Mouse (Mus musculus) hindbrain, postnatal 0 days (tissue): ENCODE results near the gene Synrg. TPM values are rescaled to one million over a fixed set of nuclear protein-coding genes. Genes with fewer than 3 reads are reported as not detected.
A peak's percentile ranks its signal among the peaks of the same experiment; 100 is the strongest.

ENCODE experiments used
- ATAC-seq: fragments of 200-750 bp; cut with Nextera tagmentation; 2 replicates; pipeline ENCODE4 v1.8.0; 2017; ENCODE audit warnings: mild to moderate bottlenecking, moderate TSS enrichment, moderate library complexity
- DNase-seq: peaks from one replicate; pipeline ENCODE4 v3.0.0-alpha.2; 2015; ENCODE audit warnings: low spot score
- H3K27ac ChIP-seq: fragments of 300-500 bp; sonication (generic); 2 replicates; pipeline ENCODE4 v1.5.1; 2014; ENCODE audit warnings: mild to moderate bottlenecking
- H3K27me3 ChIP-seq: fragments of 300-500 bp; sonication (generic); 2 replicates; pipeline ENCODE4 v1.6.1; 2014; ENCODE audit warnings: low read length, mixed read lengths; ENCODE audit not compliant: insufficient read depth
- H3K36me3 ChIP-seq: fragments of 300-500 bp; sonication (generic); 2 replicates; pipeline ENCODE4 v1.6.1; 2014; ENCODE audit warnings: low read length, mixed read lengths; ENCODE audit not compliant: insufficient read depth
- H3K4me1 ChIP-seq: fragments of 300-500 bp; sonication (generic); 2 replicates; pipeline ENCODE4 v1.6.1; 2014; ENCODE audit warnings: antibody characterized with exemption, low read length, mixed read lengths; ENCODE audit not compliant: insufficient read depth
- H3K4me2 ChIP-seq: fragments of 300-500 bp; sonication (generic); 2 replicates; pipeline ENCODE4 v1.6.1; 2014; ENCODE audit warnings: low read depth, mild to moderate bottlenecking, low read length, moderate library complexity, mixed read lengths
- H3K4me3 ChIP-seq: fragments of 300-500 bp; sonication (generic); 2 replicates; pipeline ENCODE4 v1.5.1; 2014; ENCODE audit warnings: low read length
- H3K9ac ChIP-seq: fragments of 300-500 bp; sonication (generic); replicated peaks from 2 replicates; pipeline ENCODE4 v1.6.1; 2014; ENCODE audit warnings: mild to moderate bottlenecking, low read length, moderate library complexity, mixed read lengths
- H3K9me3 ChIP-seq: fragments of 300-500 bp; sonication (generic); 2 replicates; pipeline ENCODE4 v1.6.1; 2016; ENCODE audit warnings: low read length, mixed read lengths
- CTCF ChIP-seq: IDR thresholded peaks from 2 replicates; pipeline ENCODE4 v1.5.1; 2016; ENCODE audit warnings: antibody characterized with exemption, control low read depth, low read depth
- WGBS: fragments of 180-500 bp; shearing (Covaris S2); extraction: QIAGEN DNeasy Blood & Tissue Kit; methylation state at CpG from one replicate; pipeline ENCODE4 v1.1.7; 2014; 5-methylcytosine and 5-hydroxymethylcytosine counted together
- polyA plus RNA-seq: library from polyadenylated mRNA; unstranded; fragments of >200 nt; fragmentation: Nextera tagmentation; extraction: Ambion mirVana; gene quantifications from 2 replicates; pipeline ENCODE4 v1.2.1, GENCODE M21; 2015
- total RNA-seq: library from RNA; depleted of rRNA; stranded (reverse); fragments of >200 nt; gene quantifications from 2 replicates; pipeline ENCODE4 v1.2.3, GENCODE M21; 2014

Gene Synrg
- total and polyA plus RNA-seq, 2 experiments from 2014 or later = 15.0 to 29.2 TPM

DNA sequence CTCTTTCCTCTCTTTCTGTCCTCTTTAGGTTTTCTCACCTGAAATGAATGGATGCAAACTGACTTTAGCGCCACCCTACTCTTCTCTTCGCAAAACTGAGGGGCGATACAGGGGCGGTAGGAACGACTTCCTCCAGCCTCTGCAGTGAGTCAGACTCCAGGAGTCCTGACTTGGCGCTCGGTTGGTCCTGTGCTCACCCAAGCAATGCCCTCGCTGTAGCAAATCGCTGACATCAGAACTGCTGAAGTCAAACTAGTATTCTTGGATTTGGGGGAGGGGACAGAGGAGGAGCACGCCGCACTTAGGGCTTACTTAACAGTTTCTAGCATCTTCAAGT is 104.8 kb downstream of the Synrg start, which contains the start of gene Dusp14:
Dusp14 (minus strand) TSS at position 228 of the 337 bp plus-strand sequence.
- no peaks in the 10 kb centered on the region for H3K27me3 ChIP-seq
- peak within 1 kb of the TSS; percentile 57 for H3K9ac ChIP-seq
- DNase-seq (no peak), ATAC-seq (no peak)
- H3K4me1 ChIP-seq = peaks cover 11% of the 10 kb centered on the region; the same call in 1 of the 2 replicates
- no peaks in the 10 kb centered on the region for H3K36me3 ChIP-seq
- TF ChIP-seq CTCF = no peak
- WGBS = 13% methylated on average over 11 of the region's 11 CpGs
- 0 out of 2 replicates have a peak within 1 kb of the TSS, but pooled peaks have one; percentile 22 for H3K27ac ChIP-seq
- peak within 1 kb of the TSS; percentile 92 for H3K4me2 ChIP-seq
- no peaks in the 10 kb centered on the region for H3K9me3 ChIP-seq
- peak within 1 kb of the TSS; percentile 71 for H3K4me3 ChIP-seq

DNA sequence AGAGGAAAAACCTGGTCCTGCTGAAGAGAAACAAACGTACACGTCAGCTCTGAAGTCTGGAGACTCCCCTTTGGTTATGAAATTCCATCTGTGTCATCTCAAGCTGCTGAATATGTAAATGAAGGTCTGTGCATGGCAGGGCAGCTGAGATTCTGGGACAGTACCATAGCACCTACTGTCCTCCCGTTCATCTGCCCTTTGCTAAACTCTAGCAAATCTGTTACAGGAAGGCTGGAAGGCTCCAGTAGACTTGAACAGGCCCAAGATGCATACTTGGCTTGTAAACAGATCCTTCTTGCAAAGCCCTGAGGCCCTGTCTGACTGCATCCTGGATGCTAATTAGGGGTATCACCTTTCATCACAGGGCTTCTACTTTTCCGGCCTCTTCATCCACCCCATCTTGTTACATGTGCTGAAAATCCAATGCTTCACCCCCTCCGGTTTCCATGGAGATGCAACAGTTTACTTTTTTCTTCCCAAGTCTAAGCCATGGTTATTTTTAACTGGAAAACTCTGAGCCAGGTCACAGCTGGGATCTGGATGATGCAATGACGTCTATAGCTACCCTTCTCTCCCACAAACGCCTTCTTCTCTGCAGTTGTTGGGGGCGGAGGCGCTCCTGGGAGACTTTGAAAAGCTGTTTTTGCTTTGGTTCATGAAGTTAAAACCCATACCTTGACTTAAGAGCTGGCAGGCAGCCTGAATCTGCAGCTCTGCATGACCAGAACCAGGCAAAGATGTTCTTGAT is 108.8 kb downstream of the Synrg start:
- no peaks in the 10 kb centered on the region for H3K4me1 ChIP-seq
- 54% methylated on average over 9 of the region's 9 CpGs for WGBS
- no peak for TF ChIP-seq CTCF
- H3K4me2 ChIP-seq = no peak overlapping the region
- H3K9me3 ChIP-seq = no peaks in the 10 kb centered on the region
- H3K27ac ChIP-seq = no peak overlapping the region
- no peak overlapping the region for H3K4me3 ChIP-seq
- ATAC-seq (no peak), DNase-seq (no peak)
- H3K27me3 ChIP-seq = no peaks in the 10 kb centered on the region
- H3K36me3 ChIP-seq = no peaks in the 10 kb centered on the region
- no peak overlapping the region for H3K9ac ChIP-seq

DNA sequence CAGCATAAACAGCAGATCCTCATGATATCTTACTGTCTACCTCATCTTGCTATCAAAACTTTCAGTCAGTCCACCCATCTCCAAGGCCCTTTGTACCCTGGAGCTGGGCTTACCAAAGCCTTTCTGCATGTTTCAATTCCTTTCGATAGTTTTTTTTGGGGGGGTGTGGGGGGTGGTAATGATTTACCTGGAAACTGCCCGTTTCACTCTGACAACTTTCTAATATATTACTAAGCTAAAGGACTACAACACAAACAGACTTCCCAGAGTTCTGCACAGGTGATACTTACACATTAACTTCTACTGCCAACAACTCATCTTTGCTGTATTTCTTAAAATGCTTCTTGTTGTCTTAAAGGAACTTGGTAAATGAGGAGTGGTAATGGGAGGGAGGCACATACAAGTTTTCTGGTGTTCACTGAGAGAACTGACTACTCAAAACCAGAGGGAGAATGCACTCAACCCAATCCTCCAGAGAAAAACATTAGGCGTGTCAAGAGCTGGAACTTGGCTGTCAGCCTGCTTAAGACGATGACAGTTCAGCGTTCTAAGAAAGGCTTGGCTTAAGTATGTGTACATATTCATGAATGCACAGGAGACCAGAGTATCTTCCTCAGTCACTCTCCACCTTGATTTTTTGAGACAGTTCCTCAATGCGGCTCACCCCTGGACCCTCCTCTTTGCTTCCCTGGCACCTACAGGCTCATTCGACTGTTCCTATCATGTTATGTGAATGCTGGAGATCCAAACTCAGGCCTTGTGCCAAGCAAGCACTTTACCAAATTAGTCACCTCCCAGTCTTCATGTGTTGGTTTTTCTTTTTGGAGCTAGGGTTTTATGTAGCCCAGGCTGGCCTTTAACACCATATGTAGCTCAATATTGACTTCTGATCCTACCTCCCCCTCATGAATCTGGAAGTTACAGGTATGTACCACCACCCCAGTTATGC is 109.9 kb downstream of the Synrg start:
- no peak for TF ChIP-seq CTCF
- Histone ChIP-seq H3K9me3 (no peaks in the 10 kb centered on the region), H3K4me2 (no peak overlapping the region), H3K4me1 (no peaks in the 10 kb centered on the region), H3K36me3 (0 out of 2 replicates have a peak, but pooled peaks cover 2% of the 10 kb centered on the region), H3K4me3 (no peak overlapping the region), H3K27me3 (no peaks in the 10 kb centered on the region), H3K9ac (no peak overlapping the region), H3K27ac (no peak overlapping the region)
- DNase-seq = no peak
- WGBS = 57% methylated on average over 7 of the region's 7 CpGs
- no peak for ATAC-seq

DNA sequence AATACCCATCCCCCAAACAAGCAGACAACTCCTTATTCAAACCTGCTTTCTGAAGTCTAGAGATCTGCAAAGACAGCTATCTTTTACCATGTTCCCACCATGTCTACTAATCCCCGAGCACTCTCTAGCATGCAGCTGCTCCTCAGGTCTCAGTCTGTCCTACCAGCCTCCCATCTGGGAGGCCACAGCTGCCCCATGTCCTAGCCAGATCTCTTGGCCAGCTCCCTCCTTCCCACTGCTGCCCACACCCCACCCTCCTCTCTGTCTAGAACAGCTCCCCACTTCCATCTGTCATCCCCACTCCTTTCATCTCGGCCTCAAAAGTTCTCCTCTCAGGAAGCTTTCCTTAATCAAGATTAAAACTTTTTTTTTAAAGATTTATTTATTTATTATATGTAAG is 112.8 kb downstream of the Synrg start:
- 63% methylated on average over 2 of the region's 2 CpGs for WGBS
- H3K9ac ChIP-seq = no peak overlapping the region
- no peak for DNase-seq

DNA sequence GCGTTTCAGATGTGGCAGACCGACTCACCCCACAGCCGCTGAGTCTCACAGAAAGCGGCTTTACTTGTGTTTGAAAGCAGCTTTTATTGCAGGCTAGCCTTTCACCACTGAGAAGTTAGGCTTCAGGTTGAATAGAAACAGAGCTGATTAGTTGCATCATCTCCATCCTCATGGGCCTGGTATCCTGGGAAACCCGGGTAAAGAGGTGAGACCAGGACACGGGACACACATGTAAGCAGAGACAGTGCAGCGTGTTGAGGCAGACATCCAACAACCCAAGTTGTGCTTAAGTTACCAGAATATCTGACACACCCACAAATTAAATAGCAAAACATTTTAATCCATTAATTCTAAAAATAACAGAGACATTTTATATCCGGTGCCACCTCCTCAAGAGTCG is 114.4 kb downstream of the Synrg start:
- Histone ChIP-seq H3K27me3 (no peaks in the 10 kb centered on the region), H3K9me3 (no peaks in the 10 kb centered on the region), H3K4me1 (no peaks in the 10 kb centered on the region), H3K4me2 (no peak overlapping the region), H3K36me3 (peaks cover 19% of the 10 kb centered on the region; the same call in 1 of the 2 replicates), H3K27ac (no peak overlapping the region), H3K4me3 (no peak overlapping the region), H3K9ac (no peak overlapping the region)
- ATAC-seq = no peak
- no peak for TF ChIP-seq CTCF
- 85% methylated on average over 9 of the region's 9 CpGs for WGBS
- DNase-seq = no peak

More for the DNA sequence above, 112.8 kb downstream of the Synrg start:
- no peak for TF ChIP-seq CTCF
- Histone ChIP-seq H3K4me1 (no peaks in the 10 kb centered on the region), H3K4me2 (no peak overlapping the region), H3K27me3 (no peaks in the 10 kb centered on the region), H3K27ac (no peak overlapping the region), H3K9me3 (no peaks in the 10 kb centered on the region), H3K4me3 (no peak overlapping the region), H3K36me3 (0 out of 2 replicates have a peak, but pooled peaks cover 13% of the 10 kb centered on the region)
- no peak for ATAC-seq

DNA sequence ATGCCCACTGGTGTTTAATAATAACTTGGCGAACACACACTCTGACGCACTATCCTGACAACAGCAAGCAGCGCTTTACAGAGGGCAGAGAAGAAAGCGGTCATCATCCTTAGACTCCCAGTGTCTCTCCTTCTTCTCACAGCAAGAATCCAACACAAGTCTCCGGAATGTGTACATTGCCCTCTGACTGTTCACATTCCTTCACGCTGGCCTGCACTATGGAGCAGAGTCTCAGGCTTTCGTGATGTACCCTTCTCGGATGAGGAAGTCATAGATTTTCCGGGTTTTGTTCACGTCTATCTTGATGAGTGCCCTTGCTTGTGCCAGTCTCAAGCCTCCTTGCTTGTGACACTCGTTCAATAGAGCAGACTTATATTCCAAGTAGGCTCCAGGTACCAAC is 115.1 kb downstream of the Synrg start:
- ATAC-seq (no peak), DNase-seq (no peak)
- Histone ChIP-seq H3K36me3 (peaks cover 19% of the 10 kb centered on the region; the same call in 1 of the 2 replicates), H3K27ac (no peak overlapping the region), H3K4me1 (no peaks in the 10 kb centered on the region), H3K9me3 (no peaks in the 10 kb centered on the region), H3K4me2 (no peak overlapping the region), H3K9ac (no peak overlapping the region), H3K4me3 (no peak overlapping the region), H3K27me3 (no peaks in the 10 kb centered on the region)
- WGBS = 89% methylated on average over 11 of the region's 11 CpGs
- no peak for TF ChIP-seq CTCF
